Mouse (Mus musculus) frontal cortex, postnatal 25 days (tissue): ENCODE data around the gene Agbl3.

Experiments used
- DNase-seq, 2 experiments: peaks; one replicate each; pipeline ENCODE4 v3.0.0; 2022; ENCODE audit warnings: low spot score in 2 of 2

Gene Agbl3

GRCm38 (mm10) chr6:34906661-34907060 lies 126.4 kb downstream of the Agbl3 start:
- no peak for DNase-seq

- no peak for DNase-seq
These were observed 126.9 kb downstream of the Agbl3 start for GRCm38 (mm10) chr6:34907121-34907614.

GRCm38 (mm10) chr6:34907696-34908260 lies 127.5 kb downstream of the Agbl3 start:
- DNase-seq, result no peak
